Mouse (Mus musculus) CH12.LX (cell line): ENCODE data around the gene Txk. TPM values are rescaled to one million over a fixed set of nuclear protein-coding genes. Genes with fewer than 3 reads are reported as not detected.

Source experiments
- DNase-seq: peaks from one replicate; pipeline ENCODE4 v3.0.0-alpha.2; 2013; ENCODE audit errors: extremely low read depth
- H3K27ac ChIP-seq: 2 replicates; pipeline ENCODE4 v1.5.1; 2012; ENCODE audit warnings: low read depth, mild to moderate bottlenecking, control low read depth, moderate library complexity; ENCODE audit not compliant: insufficient read depth
- H3K27me3 ChIP-seq: replicated peaks from 2 replicates; pipeline ENCODE3; 2012; ENCODE audit warnings: inconsistent platforms
- H3K36me3 ChIP-seq, 2 experiments: replicated peaks in 1 of 2; 2 replicates each; pipeline versions ENCODE3 to v1.6.1; 2012; ENCODE audit warnings: inconsistent platforms in 1 of 2, low read length in 1 of 2, mild to moderate bottlenecking in 1 of 2, mixed read lengths in 1 of 2, moderate library complexity in 1 of 2; ENCODE audit not compliant: control insufficient read depth in 1 of 2, insufficient read depth in 1 of 2
- H3K4me1 ChIP-seq, 2 experiments: 2 replicates each; pipeline ENCODE4 v1.6.1; 2012; ENCODE audit warnings: inconsistent platforms in 1 of 2, moderate library complexity in 1 of 2; ENCODE audit not compliant: insufficient read depth in 2 of 2, control insufficient read depth in 1 of 2
- H3K4me2 ChIP-seq: 2 replicates; pipeline ENCODE4 v1.6.1; 2012; ENCODE audit warnings: low read depth, mild to moderate bottlenecking, control low read depth; ENCODE audit not compliant: poor library complexity, insufficient read depth, severe bottlenecking
- H3K4me3 ChIP-seq, 3 experiments: fragments of 150-350 bp in 1 of 3; sonication (generic) in 1 of 3; replicated peaks in 1 of 3; 2 replicates each; pipeline versions ENCODE3 to v1.5.1; 2011 to 2012; ENCODE audit warnings: low read depth in 2 of 3, low read length in 2 of 3, mild to moderate bottlenecking in 2 of 3, moderate library complexity in 2 of 3, control low read depth in 1 of 3, improper control_type of control experiment in 1 of 3, inconsistent platforms in 1 of 3, mixed read lengths in 1 of 3; ENCODE audit not compliant: poor library complexity in 1 of 3
- H3K79me2 ChIP-seq: replicated peaks from 2 replicates; pipeline ENCODE4 v1.6.1; 2012; ENCODE audit warnings: mild to moderate bottlenecking, moderate library complexity; ENCODE audit not compliant: control insufficient read depth, poor library complexity, insufficient read depth, severe bottlenecking; ENCODE audit errors: extremely low read depth
- H3K9ac ChIP-seq: 2 replicates; pipeline ENCODE4 v1.6.1; 2012; ENCODE audit warnings: low read depth, mild to moderate bottlenecking, control low read depth, moderate library complexity; ENCODE audit not compliant: insufficient read depth
- H3K9me3 ChIP-seq: replicated peaks from 2 replicates; pipeline ENCODE3; 2012; ENCODE audit warnings: low read length, inconsistent platforms, mixed read lengths
- CHD2 ChIP-seq: IDR thresholded peaks from 2 replicates; pipeline ENCODE4 v1.6.1; 2011; ENCODE audit warnings: low read length, improper control_type of control experiment
- CTCF ChIP-seq, 2 experiments: IDR thresholded peaks in 1 of 2; conservative IDR thresholded peaks in 1 of 2; 2 replicates each; pipeline ENCODE4 v1.5.1; 2011 to 2012; ENCODE audit warnings: low read depth in 2 of 2, low read length in 2 of 2, improper control_type of control experiment in 1 of 2, inconsistent platforms in 1 of 2, mild to moderate bottlenecking in 1 of 2, moderate library complexity in 1 of 2
- ELF1 ChIP-seq: IDR thresholded peaks from 2 replicates; pipeline ENCODE4 v1.6.1; 2014; ENCODE audit warnings: low read depth, mild to moderate bottlenecking, inconsistent platforms, low read length, improper control_type of control experiment
- ETS1 ChIP-seq: conservative IDR thresholded peaks from 2 replicates; pipeline ENCODE4 v1.6.1; 2012; ENCODE audit warnings: low read depth, mild to moderate bottlenecking, inconsistent platforms, low read length, improper control_type of control experiment, moderate library complexity
- GABPA ChIP-seq: IDR thresholded peaks from 2 replicates; pipeline ENCODE4 v1.6.1; 2012; ENCODE audit warnings: low read depth, low read length, improper control_type of control experiment, inconsistent platforms; ENCODE audit not compliant: insufficient replicate concordance
- KAT2A ChIP-seq: IDR thresholded peaks from 2 replicates; pipeline ENCODE4 v1.6.1; 2012; ENCODE audit warnings: low read length, improper control_type of control experiment, inconsistent platforms; ENCODE audit not compliant: insufficient replicate concordance
- MAX ChIP-seq: IDR thresholded peaks from 2 replicates; pipeline ENCODE4 v1.6.1; 2011; ENCODE audit warnings: low read length, improper control_type of control experiment
- MXI1 ChIP-seq: IDR thresholded peaks from 2 replicates; pipeline ENCODE4 v1.6.1; 2011; ENCODE audit warnings: mild to moderate bottlenecking, low read depth, low read length, improper control_type of control experiment
- NELFE ChIP-seq: IDR thresholded peaks from 2 replicates; pipeline ENCODE4 v1.6.1; 2011; ENCODE audit warnings: low read depth, low read length, improper control_type of control experiment
- NRF1 ChIP-seq: IDR thresholded peaks from 2 replicates; pipeline ENCODE4 v1.6.1; 2014; ENCODE audit warnings: low read depth, mild to moderate bottlenecking, inconsistent platforms, low read length, improper control_type of control experiment, moderate library complexity
- POLR2AphosphoS2 ChIP-seq: IDR thresholded peaks from 2 replicates; pipeline ENCODE4 v1.6.1; 2011; ENCODE audit warnings: low read depth, low read length, improper control_type of control experiment
- SIN3A ChIP-seq: IDR thresholded peaks from 2 replicates; pipeline ENCODE4 v1.6.1; 2012; ENCODE audit warnings: low read length, improper control_type of control experiment, inconsistent platforms
- SMC3 ChIP-seq: IDR thresholded peaks from 2 replicates; pipeline ENCODE4 v1.6.1; 2011; ENCODE audit warnings: low read depth, low read length, improper control_type of control experiment
- UBTF ChIP-seq: IDR thresholded peaks from 2 replicates; pipeline ENCODE4 v1.6.1; 2012; ENCODE audit warnings: low read depth, mild to moderate bottlenecking, inconsistent platforms, low read length, improper control_type of control experiment, moderate library complexity
- USF2 ChIP-seq: conservative IDR thresholded peaks from 2 replicates; pipeline ENCODE4 v1.6.1; 2011; ENCODE audit warnings: low read depth, low read length, improper control_type of control experiment
- ZKSCAN1 ChIP-seq: IDR thresholded peaks from 2 replicates; pipeline ENCODE4 v1.6.1; 2012; ENCODE audit warnings: low read depth, inconsistent platforms, low read length, improper control_type of control experiment, borderline replicate concordance
- ZMIZ1 ChIP-seq: IDR thresholded peaks from 2 replicates; pipeline ENCODE4 v1.6.1; 2012; ENCODE audit warnings: low read depth, mild to moderate bottlenecking, inconsistent platforms, low read length, improper control_type of control experiment
- ZNF384 ChIP-seq: IDR thresholded peaks from 2 replicates; pipeline ENCODE4 v1.6.1; 2012; ENCODE audit warnings: low read depth, low read length, improper control_type of control experiment, inconsistent platforms
- dilution Hi-C: fragments of 300-500 bp; cut with MboI; formaldehyde crosslinking; loops from 2 replicates; pipeline ENCODE4 v1.14.3; 2020; ENCODE audit warnings: low sequenced_read_pairs; ENCODE audit not compliant: extremely low pct_unique_long_range_greater_than_20kb, extremely low pct_ligation_motif_present
- in situ Hi-C: fragments of 300-500 bp; cut with MboI; formaldehyde crosslinking; loops from 3 replicates; pipeline ENCODE4 v1.14.3; 2019; ENCODE audit warnings: low sequenced_read_pairs, low pct_ligation_motif_present, low pct_unique_long_range_greater_than_20kb, mixed read lengths
- polyA plus RNA-seq: library from polyadenylated mRNA; unstranded; fragments of >175 nt; gene quantifications from 2 replicates; pipeline ENCODE4 v1.2.1, GENCODE M21; 2012; ENCODE audit warnings: low read depth; ENCODE audit not compliant: insufficient read length
- total RNA-seq, 2 experiments: library from RNA; depleted of rRNA; stranded (reverse); fragments of 300-350 nt in 1 of 2; fragments of >200 nt in 1 of 2; gene quantifications; 2 replicates each; pipeline ENCODE4 v1.2.3; 2012 to 2014

Txk gene
- total and polyA plus RNA-seq, 3 experiments, result 0.08 to 0.11 TPM; not detected in 1

DNA sequence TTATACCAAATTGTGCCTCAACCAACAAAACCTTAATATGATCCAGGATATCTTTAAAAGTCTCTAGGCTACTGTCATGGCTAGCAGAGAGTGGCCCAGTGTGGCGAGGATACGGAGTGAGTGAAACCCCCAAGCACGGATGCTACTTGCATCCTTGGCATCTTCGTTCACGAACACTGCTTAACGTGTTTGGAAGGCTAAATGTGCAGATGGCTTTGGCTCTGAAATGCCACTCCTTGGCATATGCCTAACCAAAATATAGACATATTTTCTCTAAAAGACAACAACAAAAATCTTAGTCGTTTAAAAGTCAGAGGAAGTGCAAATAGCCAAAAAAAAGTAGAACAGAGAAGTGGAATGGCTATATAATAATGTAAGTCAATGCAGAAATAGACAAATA lies 63.0 kb downstream of the Txk start:
- H3K4me2 ChIP-seq, result no peak overlapping the region
- H3K9ac ChIP-seq, result no peak overlapping the region
- dilution Hi-C loops, result no loop called here
- no peak overlapping the region for H3K4me3 ChIP-seq
- H3K36me3 ChIP-seq, result no peaks in the 10 kb centered on the region
- H3K9me3 ChIP-seq, result no peaks in the 10 kb centered on the region
- no peak for DNase-seq
- no peaks in the 10 kb centered on the region for H3K4me1 ChIP-seq
- H3K79me2 ChIP-seq, result no peaks in the 10 kb centered on the region
- in situ Hi-C loops, result no loop called here
- H3K27ac ChIP-seq, result no peak overlapping the region
- TF ChIP-seq ZMIZ1, result no peak
- TF ChIP-seq ZKSCAN1, result no peak
- TF ChIP-seq NRF1, result no peak
- TF ChIP-seq SIN3A, result no peak
- no peak for TF ChIP-seq ETS1
- no peak for TF ChIP-seq ELF1
- TF ChIP-seq UBTF, result no peak
- no peak for TF ChIP-seq CHD2
- no peak for TF ChIP-seq GABPA
- no peak for TF ChIP-seq KAT2A
- no peak for TF ChIP-seq MAX
- H3K27me3 ChIP-seq, result no peaks in the 10 kb centered on the region

DNA sequence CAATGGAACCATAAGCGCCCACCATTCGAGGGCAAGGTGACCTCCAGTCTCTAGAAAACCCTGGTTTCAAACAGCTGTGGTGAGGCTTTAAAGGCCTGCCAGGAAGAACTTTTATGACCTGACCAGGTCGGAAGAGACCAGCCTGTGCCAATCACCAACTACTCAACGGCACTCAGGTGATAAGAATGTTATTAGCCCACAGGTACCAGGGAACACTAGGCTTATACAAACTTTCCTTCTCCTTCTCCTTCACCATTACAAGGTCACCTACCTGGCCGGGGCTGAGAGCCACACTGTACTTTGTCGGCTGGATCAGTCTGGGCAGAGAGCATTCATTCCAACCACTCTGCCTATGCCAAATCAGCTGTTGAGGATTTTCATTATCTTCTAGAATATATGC lies 71.1 kb downstream of the Txk start:
- Histone ChIP-seq H3K79me2 (no peaks in the 10 kb centered on the region), H3K9me3 (peaks cover 4% of the 10 kb centered on the region), H3K36me3 (no peaks in the 10 kb centered on the region), H3K27ac (no peak overlapping the region), H3K27me3 (no peaks in the 10 kb centered on the region), H3K4me3 (no peak overlapping the region), H3K4me2 (no peak overlapping the region), H3K4me1 (0 out of 4 replicates have a peak, but pooled peaks cover 0 to 2% of the 10 kb centered on the region in 2 experiments), H3K9ac (no peak overlapping the region)
- dilution Hi-C loops, result no loop called here
- TF ChIP-seq SIN3A, result no peak
- no peak for TF ChIP-seq GABPA
- no peak for TF ChIP-seq POLR2AphosphoS2
- TF ChIP-seq NELFE, result no peak
- TF ChIP-seq MXI1, result no peak
- no peak for TF ChIP-seq CTCF (conservative IDR thresholded peaks at IDR 0.05 in 1 of 2, IDR thresholded peaks at IDR 0.05 in 1 of 2; ENCODE audit: low read depth in 2 of 2, low read length in 2 of 2)
- TF ChIP-seq MAX, result no peak
- TF ChIP-seq USF2, result no peak
- no peak for TF ChIP-seq SMC3
- TF ChIP-seq ZNF384, result no peak
- in situ Hi-C loops, result no loop called here
- DNase-seq, result no peak
